In the genomic region with DNA sequence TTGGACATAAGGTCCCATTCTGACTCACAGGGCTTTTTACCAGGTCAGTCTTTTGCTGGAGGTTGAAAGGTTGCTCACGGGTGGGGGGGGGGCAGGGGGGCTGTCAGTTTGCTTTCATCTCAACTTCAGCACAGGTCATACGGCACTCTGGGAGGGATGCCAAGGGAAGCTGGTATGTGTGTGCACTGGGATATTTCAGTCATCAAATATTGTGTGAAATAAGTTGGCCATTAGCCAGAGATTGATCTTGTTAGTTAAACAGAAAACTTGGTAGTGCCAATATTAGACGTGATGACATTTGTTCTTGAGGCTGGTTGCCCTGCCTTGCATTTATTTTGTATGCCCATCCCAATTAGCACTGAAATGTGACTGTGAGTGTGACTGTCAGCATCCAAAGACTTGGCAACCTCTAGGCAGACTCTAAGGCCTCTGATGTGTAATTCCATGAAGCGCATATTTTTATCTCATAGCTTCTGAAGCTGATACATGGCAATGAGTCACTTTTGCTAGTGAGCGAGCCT, we compare ENCODE assay signal across 19 mouse cellular contexts. TPM values are rescaled to one million over a fixed set of nuclear protein-coding genes. Genes with fewer than 3 reads are reported as not detected.
A peak's percentile ranks its signal among the peaks of the same experiment; 100 is the strongest.
DNase-seq lines count a peak whose midpoint lies in the region; ATAC-seq and TF ChIP-seq lines count a peak whose summit lies in the region.
"Had no signal": no experiment of that assay in that cellular context is flagged by ENCODE, and none has a peak within 500 bp of the region (broad histone marks: within the 10 kb centered on the region; RNA-seq: fewer than 3 reads in every experiment).

No protein-coding gene starts in this region.

- peak; percentile 81 for ATAC-seq in heart, embryonic 15.5 days (replicated peaks; ENCODE audit: insufficient number of reproducible peaks, insufficient read depth, low FRiP score, low read depth)
- ATAC-seq: forebrain, embryonic 13.5 days; inflammation-experienced regulatory T-cells, adult 6 months had no signal

- intact Hi-C loops in heart, postnatal 36 days (cut with DNase I), result no loop called here

- H3K9ac ChIP-seq in heart, embryonic 15.5 days, result no peak overlapping the region
- H3K9ac ChIP-seq: forebrain, embryonic 13.5 days; liver, embryonic 15.5 days; midbrain, embryonic 12.5 days had no signal

- no peaks in the 10 kb centered on the region for H3K36me3 ChIP-seq in heart, embryonic 15.5 days
- H3K36me3 ChIP-seq: liver, embryonic 15.5 days had no signal

- TF ChIP-seq CTCF in layer of hippocampus, adult 2 months (conservative IDR thresholded peaks at IDR 0.05), result no peak

- DNase-seq in adrenal gland, adult 2 months, result peak; percentile 37
- DNase-seq in adrenal gland, postnatal 4 days (ENCODE audit: low spot score in 2 of 2), result no peak
- DNase-seq in heart, adult 11 months, result peak; percentile 87
- DNase-seq in heart, postnatal 36 days, result no peak
- DNase-seq in MN1 (ENCODE audit: low spot score), result peak; percentile 43
- DNase-seq in layer of hippocampus, adult 2 months (ENCODE audit: low spot score in 2 of 2), result no peak
- no peak for DNase-seq in ovary, postnatal 14 days (ENCODE audit: low spot score)
- DNase-seq: cerebellum, adult 11 months; gastrocnemius, postnatal 25 days; spleen, adult 18-20 months; thymus, postnatal 25 days had no signal

- no peaks in the 10 kb centered on the region for H3K27me3 ChIP-seq in heart, embryonic 15.5 days
- H3K27me3 ChIP-seq: forebrain, embryonic 13.5 days; liver, embryonic 15.5 days; midbrain, embryonic 12.5 days had no signal

- peaks cover 25% of the 10 kb centered on the region for H3K4me1 ChIP-seq in heart, embryonic 15.5 days (replicated peaks)
- H3K4me1 ChIP-seq: forebrain, embryonic 13.5 days; limb, embryonic 10.5 days; liver, embryonic 15.5 days; midbrain, embryonic 12.5 days had no signal

- H3K27ac ChIP-seq in heart, embryonic 15.5 days, result peak overlapping the region; percentile 85
- H3K27ac ChIP-seq in layer of hippocampus, adult 2 months, result no peak overlapping the region
- H3K27ac ChIP-seq: forebrain, embryonic 13.5 days; limb, embryonic 10.5 days; liver, embryonic 15.5 days; macrophage; midbrain, embryonic 12.5 days had no signal

- H3K4me3 ChIP-seq in heart, embryonic 15.5 days, result no peak overlapping the region
- H3K4me3 ChIP-seq in layer of hippocampus, adult 2 months, result no peak overlapping the region
- H3K4me3 ChIP-seq: forebrain, embryonic 13.5 days; limb, embryonic 10.5 days; liver, embryonic 15.5 days; midbrain, embryonic 12.5 days; myocyte had no signal

- H3K4me2 ChIP-seq in heart, embryonic 15.5 days, result no peak overlapping the region
- H3K4me2 ChIP-seq: forebrain, embryonic 13.5 days; liver, embryonic 15.5 days; midbrain, embryonic 12.5 days had no signal

- H3K9me3 ChIP-seq in heart, embryonic 15.5 days (replicated peaks), result no peaks in the 10 kb centered on the region
- H3K9me3 ChIP-seq: forebrain, embryonic 13.5 days; limb, embryonic 10.5 days; liver, embryonic 15.5 days; midbrain, embryonic 12.5 days had no signal

- 40% methylated on average over 5 of the region's 5 CpGs for WGBS in heart, embryonic 15.5 days

RNA-seq across cellular contexts. Expression of a gene that starts 18.6 kb away (rescaled TPM):
- total RNA-seq in adrenal gland, adult 2 months (2021), result 10 to 100 TPM; 16.7 to 24.9 TPM
- polyA plus RNA-seq in adrenal gland, adult 2 months (2012; rRNA removed), result 8.6 and 8.8 TPM in 2 replicates
- 10 to 100 TPM; 30.8 to 35.1 TPM for total RNA-seq in adrenal gland, postnatal 4 days (2021)
- total RNA-seq in heart, postnatal 36 days (2021), result 1 to 10 TPM; 5.1 to 5.6 TPM
- polyA plus RNA-seq in heart, embryonic 15.5 days (2015; fragmentation: Nextera tagmentation; extraction: Ambion mirVana), result 46.1 and 49.2 TPM in 2 replicates
- 10 to 100 TPM; 50.4 to 51.9 TPM for total RNA-seq in layer of hippocampus, adult 2 months (2021)

Comparison
In these comparisons a context has a peak if more than half of its experiments do, and no peak if none do; other contexts are left out.
1. DNase-seq: peak in adrenal gland, adult 2 months (single experiment), heart, adult 11 months (single experiment) and MN1 (single experiment); none in adrenal gland, postnatal 4 days (0 of 2), heart, postnatal 36 days (0 of 2), layer of hippocampus, adult 2 months (0 of 2) and ovary, postnatal 14 days (single experiment).